Mouse (Mus musculus): ENCODE measurements around the gene Gm20388. TPM values are rescaled to one million over a fixed set of nuclear protein-coding genes. Genes with fewer than 3 reads are reported as not detected.

Gm20388 gene
- polyA plus RNA-seq, 1 experiment from 2014 or later: not detected

GRCm38 (mm10) chr8:124204001-124204601 is 4293.5 kb downstream of the Gm20388 start:
- ATAC-seq (ENCODE audit: low read depth): no peak
- no peak overlapping the region for H3K4me2 ChIP-seq (ENCODE audit: low read depth, low read length)
- peaks cover 22% of the 10 kb centered on the region for H3K4me1 ChIP-seq (replicated peaks; ENCODE audit: control insufficient read depth, insufficient read depth, low read length)
- no peaks in the 10 kb centered on the region for H3K27me3 ChIP-seq (ENCODE audit: control insufficient read depth, insufficient read depth, low read depth, low read length)
- no peaks in the 10 kb centered on the region for H3K36me3 ChIP-seq (ENCODE audit: control insufficient read depth, insufficient read depth, low read length)
- no peak overlapping the region for H3K9ac ChIP-seq (ENCODE audit: low read length)
- no peak overlapping the region for H3K4me3 ChIP-seq (ENCODE audit: low read length)
- no peaks in the 10 kb centered on the region for H3K9me3 ChIP-seq (ENCODE audit: control insufficient read depth, low read length)
- WGBS: 81% methylated on average over 13 of the region's 13 CpGs
- H3K27ac ChIP-seq (ENCODE audit: low read length): no peak overlapping the region

GRCm38 (mm10) chr8:124212148-124212547 is 4301.5 kb downstream of the Gm20388 start:
- H3K9me3 ChIP-seq (ENCODE audit: control insufficient read depth, low read length): no peaks in the 10 kb centered on the region
- WGBS: 61% methylated on average over 2 of the region's 2 CpGs
- H3K4me1 ChIP-seq (replicated peaks; ENCODE audit: control insufficient read depth, insufficient read depth, low read length): peaks cover 3% of the 10 kb centered on the region; the same call in 1 of the 2 replicates
- no peaks in the 10 kb centered on the region for H3K36me3 ChIP-seq (ENCODE audit: control insufficient read depth, insufficient read depth, low read length)
- no peaks in the 10 kb centered on the region for H3K27me3 ChIP-seq (ENCODE audit: control insufficient read depth, insufficient read depth, low read depth, low read length)
- H3K4me3 ChIP-seq (ENCODE audit: low read length): no peak overlapping the region
- no peak overlapping the region for H3K27ac ChIP-seq (ENCODE audit: low read length)
- ATAC-seq (ENCODE audit: low read depth): no peak
- H3K9ac ChIP-seq (ENCODE audit: low read length): no peak overlapping the region
- no peak overlapping the region for H3K4me2 ChIP-seq (ENCODE audit: low read depth, low read length)

- Histone ChIP-seq H3K4me2 (ENCODE audit: low read depth, low read length) (no peak overlapping the region), H3K27ac (ENCODE audit: low read length) (no peak overlapping the region), H3K27me3 (ENCODE audit: control insufficient read depth, insufficient read depth, low read depth, low read length) (no peaks in the 10 kb centered on the region), H3K4me1 (replicated peaks; ENCODE audit: control insufficient read depth, insufficient read depth, low read length) (peaks cover 3% of the 10 kb centered on the region; the same call in 1 of the 2 replicates), H3K36me3 (ENCODE audit: control insufficient read depth, insufficient read depth, low read length) (no peaks in the 10 kb centered on the region), H3K9ac (ENCODE audit: low read length) (no peak overlapping the region), H3K9me3 (ENCODE audit: control insufficient read depth, low read length) (no peaks in the 10 kb centered on the region), H3K4me3 (ENCODE audit: low read length) (no peak overlapping the region)
- no peak for ATAC-seq (ENCODE audit: low read depth)
These were observed 4306.3 kb downstream of the Gm20388 start for GRCm38 (mm10) chr8:124216951-124217350.

GRCm38 (mm10) chr8:124229883-124230282 is 4319.2 kb downstream of the Gm20388 start:
- no peaks in the 10 kb centered on the region for H3K9me3 ChIP-seq (ENCODE audit: control insufficient read depth, low read length)
- no peak overlapping the region for H3K4me3 ChIP-seq (ENCODE audit: low read length)
- no peaks in the 10 kb centered on the region for H3K27me3 ChIP-seq (ENCODE audit: control insufficient read depth, insufficient read depth, low read depth, low read length)
- H3K4me2 ChIP-seq (ENCODE audit: low read depth, low read length): no peak overlapping the region
- H3K27ac ChIP-seq (ENCODE audit: low read length): no peak overlapping the region
- no peak overlapping the region for H3K9ac ChIP-seq (ENCODE audit: low read length)
- WGBS: 54% methylated on average over 2 of the region's 2 CpGs
- peaks cover 12% of the 10 kb centered on the region for H3K4me1 ChIP-seq (replicated peaks; ENCODE audit: control insufficient read depth, insufficient read depth, low read length)
- no peak for ATAC-seq (ENCODE audit: low read depth)
- H3K36me3 ChIP-seq (ENCODE audit: control insufficient read depth, insufficient read depth, low read length): peaks cover 2% of the 10 kb centered on the region; the same call in 1 of the 2 replicates

- 0 out of 2 replicates have a peak, but pooled peaks have one; percentile 15 for ATAC-seq (ENCODE audit: low read depth)
- Histone ChIP-seq H3K4me2 (ENCODE audit: low read depth, low read length) (peak overlapping the region; percentile 96), H3K9me3 (ENCODE audit: control insufficient read depth, low read length) (no peaks in the 10 kb centered on the region), H3K4me3 (ENCODE audit: low read length) (peak overlapping the region; percentile 72), H3K27me3 (ENCODE audit: control insufficient read depth, insufficient read depth, low read depth, low read length) (no peaks in the 10 kb centered on the region), H3K9ac (ENCODE audit: low read length) (no peak overlapping the region; the same call in 1 of the 2 replicates), H3K27ac (ENCODE audit: low read length) (no peak overlapping the region), H3K36me3 (ENCODE audit: control insufficient read depth, insufficient read depth, low read length) (peaks cover 2% of the 10 kb centered on the region; the same call in 1 of the 2 replicates), H3K4me1 (replicated peaks; ENCODE audit: control insufficient read depth, insufficient read depth, low read length) (peaks cover 12% of the 10 kb centered on the region)
- whole genome bisulfite sequencing: 37% methylated on average over 8 of the region's 8 CpGs
These were observed 4320.0 kb downstream of the Gm20388 start for GRCm38 (mm10) chr8:124230496-124231175.

GRCm38 (mm10) chr8:124231176-124231484 is 4320.5 kb downstream of the Gm20388 start, which contains the start of gene Galnt2:
TSS of gene Galnt2 (plus strand) at chr8:124231391.
- under 1% methylated on average over 45 of the region's 53 CpGs for WGBS
- peak within 1 kb of the TSS; percentile 66 for H3K27ac ChIP-seq (ENCODE audit: low read length)
- peaks cover 12% of the 10 kb centered on the region for H3K4me1 ChIP-seq (replicated peaks; ENCODE audit: control insufficient read depth, insufficient read depth, low read length)
- peak within 1 kb of the TSS; percentile 72 for H3K4me3 ChIP-seq (ENCODE audit: low read length)
- H3K27me3 ChIP-seq (ENCODE audit: control insufficient read depth, insufficient read depth, low read depth, low read length): no peaks in the 10 kb centered on the region
- peak within 1 kb of the TSS; percentile 96 for H3K4me2 ChIP-seq (ENCODE audit: low read depth, low read length)
- H3K9me3 ChIP-seq (ENCODE audit: control insufficient read depth, low read length): no peaks in the 10 kb centered on the region
- H3K36me3 ChIP-seq (ENCODE audit: control insufficient read depth, insufficient read depth, low read length): peaks cover 2% of the 10 kb centered on the region; the same call in 1 of the 2 replicates
- peak; percentile 92 for ATAC-seq (ENCODE audit: low read depth)
- peak within 1 kb of the TSS; percentile 92 for H3K9ac ChIP-seq (ENCODE audit: low read length)

GRCm38 (mm10) chr8:124231485-124232279 is 4321.0 kb downstream of the Gm20388 start:
- H3K4me3 ChIP-seq (ENCODE audit: low read length): peak overlapping the region; percentile 72
- under 1% methylated on average over 53 of the region's 83 CpGs for WGBS
- H3K9ac ChIP-seq (ENCODE audit: low read length): peak overlapping the region; percentile 92
- H3K27ac ChIP-seq (ENCODE audit: low read length): peak overlapping the region; percentile 66
- H3K36me3 ChIP-seq (ENCODE audit: control insufficient read depth, insufficient read depth, low read length): peaks cover 2% of the 10 kb centered on the region; the same call in 1 of the 2 replicates
- H3K9me3 ChIP-seq (ENCODE audit: control insufficient read depth, low read length): no peaks in the 10 kb centered on the region
- H3K4me2 ChIP-seq (ENCODE audit: low read depth, low read length): peak overlapping the region; percentile 96
- no peaks in the 10 kb centered on the region for H3K27me3 ChIP-seq (ENCODE audit: control insufficient read depth, insufficient read depth, low read depth, low read length)
- peak; percentile 77 for ATAC-seq (ENCODE audit: low read depth)
- H3K4me1 ChIP-seq (replicated peaks; ENCODE audit: control insufficient read depth, insufficient read depth, low read length): peaks cover 12% of the 10 kb centered on the region

- H3K4me3 ChIP-seq (ENCODE audit: low read length): peak overlapping the region; percentile 72
- H3K4me1 ChIP-seq (replicated peaks; ENCODE audit: control insufficient read depth, insufficient read depth, low read length): peaks cover 12% of the 10 kb centered on the region
- peak overlapping the region; percentile 96 for H3K4me2 ChIP-seq (ENCODE audit: low read depth, low read length)
- peak overlapping the region; percentile 92 for H3K9ac ChIP-seq (ENCODE audit: low read length)
- no peaks in the 10 kb centered on the region for H3K9me3 ChIP-seq (ENCODE audit: control insufficient read depth, low read length)
- H3K27me3 ChIP-seq (ENCODE audit: control insufficient read depth, insufficient read depth, low read depth, low read length): no peaks in the 10 kb centered on the region
- peaks cover 2% of the 10 kb centered on the region; the same call in 1 of the 2 replicates for H3K36me3 ChIP-seq (ENCODE audit: control insufficient read depth, insufficient read depth, low read length)
- WGBS: 4% methylated on average over 18 of the region's 18 CpGs
- H3K27ac ChIP-seq (ENCODE audit: low read length): no peak overlapping the region
- ATAC-seq (ENCODE audit: low read depth): no peak
These were observed 4321.6 kb downstream of the Gm20388 start for GRCm38 (mm10) chr8:124232280-124232600.

GRCm38 (mm10) chr8:124234496-124234895 is 4323.9 kb downstream of the Gm20388 start:
- H3K9me3 ChIP-seq (ENCODE audit: control insufficient read depth, low read length): no peaks in the 10 kb centered on the region
- 55% methylated on average over 2 of the region's 2 CpGs for WGBS
- no peak for ATAC-seq (ENCODE audit: low read depth)
- no peak overlapping the region for H3K4me2 ChIP-seq (ENCODE audit: low read depth, low read length)
- H3K4me3 ChIP-seq (ENCODE audit: low read length): no peak overlapping the region
- H3K27me3 ChIP-seq (ENCODE audit: control insufficient read depth, insufficient read depth, low read depth, low read length): no peaks in the 10 kb centered on the region
- H3K9ac ChIP-seq (ENCODE audit: low read length): no peak overlapping the region
- peaks cover 12% of the 10 kb centered on the region for H3K4me1 ChIP-seq (replicated peaks; ENCODE audit: control insufficient read depth, insufficient read depth, low read length)
- H3K27ac ChIP-seq (ENCODE audit: low read length): no peak overlapping the region
- H3K36me3 ChIP-seq (ENCODE audit: control insufficient read depth, insufficient read depth, low read length): peaks cover 2% of the 10 kb centered on the region; the same call in 1 of the 2 replicates
